Mouse (Mus musculus): ENCODE data around the gene Zmynd19. TPM values are rescaled to one million over a fixed set of nuclear protein-coding genes. Genes with fewer than 3 reads are reported as not detected.
"Not testable (repeated sequence)": the region's sequence is repeated elsewhere in the genome, so short reads cannot be mapped to it uniquely, and the experiment has no call there.

Gene Zmynd19
- polyA plus RNA-seq, 1 experiment = 12.0 TPM

DNA sequence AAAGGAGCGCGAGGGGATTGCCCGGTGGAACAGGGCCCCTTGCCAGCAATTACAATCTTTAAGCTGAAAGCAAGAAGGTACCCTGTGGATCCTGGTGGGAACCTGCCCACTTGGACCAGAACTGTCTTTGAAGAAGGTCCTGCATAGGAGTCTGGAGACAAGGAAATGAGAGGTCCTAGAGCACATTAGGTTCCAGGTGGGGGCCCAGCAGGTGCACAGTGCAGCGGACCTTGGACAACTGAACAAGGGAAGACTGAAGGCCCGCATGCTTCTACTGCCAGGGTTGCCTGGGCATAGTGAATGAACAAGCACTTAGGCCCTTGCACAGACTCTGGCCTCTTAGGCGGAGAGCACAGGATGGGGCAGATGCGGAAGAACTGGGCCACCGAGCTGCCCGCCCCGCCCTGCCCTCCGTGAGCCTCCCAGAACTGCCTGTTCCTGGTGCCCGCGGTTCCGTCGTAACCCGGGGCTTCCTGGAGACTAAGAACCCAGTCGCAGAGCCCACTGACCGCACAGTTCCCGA is 15.1 kb upstream of the Zmynd19 start:
- DNase-seq (ENCODE audit: low read depth, low spot score) = no peak
- WGBS = 2% methylated on average over 19 of the region's 19 CpGs

DNA sequence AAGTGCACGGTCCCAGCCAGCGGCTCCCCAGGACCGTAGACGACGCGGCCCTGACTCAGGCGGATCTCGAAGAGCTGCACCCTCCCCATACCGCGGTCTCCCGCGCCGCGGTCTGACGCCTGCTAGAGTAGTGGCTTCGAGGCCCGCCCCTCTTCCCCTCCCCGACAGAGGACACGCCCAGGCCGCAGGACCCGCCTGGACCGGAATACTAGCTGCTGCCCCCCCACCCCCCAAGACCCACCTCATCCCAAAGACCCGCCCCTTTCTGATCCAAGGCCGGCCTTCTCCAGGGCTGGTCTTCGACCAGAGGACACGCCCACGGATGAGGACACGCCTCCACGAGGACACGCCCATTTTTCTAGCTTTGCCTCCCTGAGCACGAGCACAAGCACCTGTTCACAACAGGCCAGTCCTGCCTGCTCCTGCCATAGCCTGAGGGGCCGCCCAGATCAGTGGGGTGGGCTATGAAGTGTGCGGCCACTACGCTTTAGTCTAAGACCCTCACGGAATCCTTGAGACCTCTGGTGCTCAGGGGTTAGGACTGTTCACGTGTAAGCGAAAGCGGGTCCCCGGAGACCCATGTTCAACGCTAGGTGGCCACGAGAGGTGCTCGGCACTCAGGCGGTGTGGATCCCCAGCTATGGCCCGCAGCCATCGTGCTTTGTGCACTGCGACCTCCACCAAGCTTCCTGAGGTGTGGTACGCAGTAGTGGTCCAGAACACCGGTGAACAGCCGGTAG is 14.4 kb upstream of the Zmynd19 start, which contains the start of gene Arrdc1:
Gene Arrdc1 (minus strand): TSS at position 196 of the 740 bp plus-strand sequence.
- 1% methylated on average over 49 of the region's 49 CpGs for WGBS
- DNase-seq (ENCODE audit: low read depth, low spot score) = peak; percentile 95

DNA sequence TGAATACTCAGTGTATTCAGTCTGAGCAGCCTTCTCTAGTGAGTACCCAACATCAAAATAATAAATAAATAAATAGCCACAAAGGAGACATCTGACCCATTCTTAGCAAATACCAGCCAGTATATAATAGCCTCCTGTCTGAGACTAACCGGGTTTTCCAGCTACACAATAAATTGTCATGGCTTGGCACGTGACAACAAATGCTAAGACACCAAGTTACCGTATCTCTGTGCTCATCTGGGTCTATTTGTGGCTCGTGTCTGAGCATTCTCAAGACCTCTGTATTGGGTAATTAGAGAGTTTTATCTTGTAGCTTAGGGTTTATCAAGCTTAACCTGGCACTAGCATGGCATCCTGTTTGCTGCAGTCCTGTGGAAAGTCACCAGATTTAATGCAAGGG is 7.5 kb upstream of the Zmynd19 start:
- DNase-seq (ENCODE audit: low read depth, low spot score) = no peak
- WGBS = 70% methylated on average over 4 of the region's 4 CpGs

DNA sequence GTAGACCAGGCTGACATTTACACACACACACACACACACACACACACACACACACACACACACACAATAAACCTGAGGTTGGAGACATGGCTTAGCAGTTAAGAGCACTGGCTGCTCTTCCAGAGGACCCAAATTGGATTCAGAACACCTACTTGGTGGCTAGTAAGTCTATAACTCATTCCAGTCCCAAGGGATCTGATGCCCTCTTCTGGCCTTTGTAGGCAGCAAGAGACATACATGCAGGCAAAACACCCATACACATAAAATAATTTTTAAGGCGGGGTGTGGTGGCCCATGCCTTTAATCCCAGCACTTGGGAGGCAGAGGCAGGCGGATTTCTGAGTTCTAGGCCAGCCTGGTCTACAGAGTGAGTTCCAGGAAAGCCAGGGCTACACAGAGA is 5.3 kb upstream of the Zmynd19 start:
- WGBS = 38% methylated on average over 2 of the region's 2 CpGs
- not testable (repeated sequence) for DNase-seq (ENCODE audit: low read depth, low spot score)

DNA sequence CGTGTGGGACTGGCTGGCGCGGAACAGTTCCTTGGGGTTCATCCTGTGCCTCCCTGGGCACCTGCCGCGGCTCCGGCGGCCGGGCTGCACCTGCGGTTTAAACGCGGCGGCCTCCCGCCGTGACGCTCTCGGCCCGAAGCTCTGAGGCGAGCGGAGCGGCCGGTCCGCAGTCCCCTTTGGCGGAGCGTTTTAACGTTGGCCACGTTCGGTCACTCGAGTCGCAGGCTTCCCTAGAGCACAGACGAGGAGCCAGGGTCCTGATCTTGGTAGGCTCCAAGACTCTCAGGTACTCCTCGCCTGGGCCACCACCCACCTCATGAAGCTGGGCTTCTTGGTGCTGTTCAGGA is 570 bp downstream of the Zmynd19 start:
- 2% methylated on average over 31 of the region's 31 CpGs for WGBS
- no peak for DNase-seq (ENCODE audit: low read depth, low spot score)

DNA sequence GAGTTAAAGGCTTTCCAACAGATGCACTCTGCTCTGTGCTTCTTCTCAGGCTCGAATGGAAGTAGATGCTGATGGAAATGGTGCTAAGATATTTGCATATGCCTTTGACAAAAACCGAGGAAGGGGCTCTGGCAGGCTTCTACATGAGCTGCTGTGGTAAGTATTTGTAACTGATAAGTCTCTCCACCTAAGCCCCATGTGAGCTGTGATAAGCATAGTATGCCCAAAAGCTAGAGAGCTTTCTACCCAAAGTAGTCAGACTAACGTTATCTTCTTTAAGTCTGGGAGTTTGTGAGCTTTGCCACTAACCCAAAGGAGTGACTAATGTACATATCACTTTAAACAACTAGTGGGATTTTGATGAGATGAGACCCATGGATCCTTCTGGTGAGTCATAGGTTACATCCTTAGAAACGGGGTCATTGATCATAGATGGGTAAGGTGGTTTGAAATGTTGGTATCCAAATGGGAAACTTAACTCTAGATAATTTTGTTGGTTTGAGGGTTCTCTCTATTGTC is 3.0 kb downstream of the Zmynd19 start:
- no peak for DNase-seq (ENCODE audit: low read depth, low spot score)
- WGBS = 87% methylated on average over 4 of the region's 4 CpGs

DNA sequence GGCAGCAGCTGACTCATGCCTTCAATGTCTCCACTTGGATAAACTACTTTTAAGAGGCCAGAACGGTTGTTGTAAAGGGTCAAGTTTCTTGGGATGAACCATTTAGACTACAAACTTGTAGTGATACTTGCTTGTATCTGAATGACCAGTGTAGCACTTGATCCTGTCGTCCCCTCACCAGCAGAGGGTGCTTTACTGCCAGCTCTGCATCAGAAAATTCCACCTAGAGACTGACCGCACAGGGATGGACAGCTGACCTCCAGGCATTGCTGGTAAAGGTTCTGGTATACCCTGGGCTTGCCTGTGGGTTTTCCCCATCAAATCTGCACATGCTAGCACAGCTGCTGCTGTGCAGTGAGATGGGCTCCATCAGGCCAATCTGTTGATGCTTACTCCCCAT is 11.3 kb downstream of the Zmynd19 start:
- 21% methylated on average over 3 of the region's 3 CpGs for WGBS
- no peak for DNase-seq (ENCODE audit: low read depth, low spot score)

DNA sequence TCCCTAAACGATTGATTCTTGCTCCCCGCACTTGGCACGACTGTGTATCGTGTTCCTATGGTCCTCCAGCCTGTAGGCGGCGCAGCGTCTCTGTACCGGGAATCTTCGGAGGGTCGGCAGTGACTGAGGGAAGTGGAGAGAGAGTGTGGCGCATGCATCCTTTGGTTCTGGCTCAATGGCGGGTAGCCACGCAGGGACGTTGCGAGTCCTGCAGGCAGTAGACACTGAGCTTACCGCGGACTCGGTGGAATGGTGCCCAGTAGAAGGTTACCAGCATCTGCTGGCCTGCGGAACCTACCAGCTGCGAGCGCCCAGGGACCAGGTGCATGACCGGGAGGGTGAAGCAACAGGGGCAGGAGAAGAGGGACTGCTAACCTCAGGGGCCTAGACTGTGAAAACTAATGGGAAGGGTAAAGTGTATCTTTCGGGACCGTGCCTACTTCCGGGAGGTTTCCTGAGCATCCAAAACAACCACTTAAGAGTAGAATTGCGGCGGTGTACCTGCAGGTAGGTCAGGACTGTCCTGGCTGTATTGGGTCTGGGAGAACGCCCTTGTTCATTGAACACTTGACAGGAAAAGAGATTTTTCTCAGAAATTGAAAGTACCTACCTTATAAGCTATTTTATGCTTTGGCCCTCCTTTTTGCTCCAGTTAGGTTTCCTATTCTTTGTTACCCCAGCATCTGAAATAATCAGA is 12.9 kb downstream of the Zmynd19 start, which contains the start of gene Dph7:
Gene Dph7 (plus strand): TSS at position 97 of the 697 bp plus-strand sequence.
- DNase-seq (ENCODE audit: low read depth, low spot score) = peak; percentile 67
- under 1% methylated on average over 28 of the region's 28 CpGs for WGBS

DNA sequence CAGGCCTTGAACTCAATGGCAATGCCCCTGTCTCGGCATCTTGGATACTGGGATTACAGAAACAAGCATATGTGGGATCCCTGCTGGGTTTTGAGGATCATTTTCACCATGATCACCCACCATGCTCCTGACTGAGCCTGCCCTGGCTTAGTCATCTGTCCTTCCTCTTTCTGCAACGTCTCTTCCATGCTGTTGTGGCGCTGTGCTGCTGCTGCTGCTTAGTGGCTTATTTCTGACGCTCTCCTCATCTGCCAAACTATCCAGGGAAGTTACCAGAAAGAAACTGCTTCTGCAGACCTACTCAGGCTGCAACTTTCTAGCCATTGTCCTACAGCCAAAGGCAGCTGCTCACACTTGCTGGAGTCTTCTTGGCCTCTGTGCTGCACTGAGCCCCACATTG is 20.8 kb downstream of the Zmynd19 start:
- DNase-seq (ENCODE audit: low read depth, low spot score) = no peak
- 77% methylated on average over 4 of the region's 4 CpGs for WGBS

DNA sequence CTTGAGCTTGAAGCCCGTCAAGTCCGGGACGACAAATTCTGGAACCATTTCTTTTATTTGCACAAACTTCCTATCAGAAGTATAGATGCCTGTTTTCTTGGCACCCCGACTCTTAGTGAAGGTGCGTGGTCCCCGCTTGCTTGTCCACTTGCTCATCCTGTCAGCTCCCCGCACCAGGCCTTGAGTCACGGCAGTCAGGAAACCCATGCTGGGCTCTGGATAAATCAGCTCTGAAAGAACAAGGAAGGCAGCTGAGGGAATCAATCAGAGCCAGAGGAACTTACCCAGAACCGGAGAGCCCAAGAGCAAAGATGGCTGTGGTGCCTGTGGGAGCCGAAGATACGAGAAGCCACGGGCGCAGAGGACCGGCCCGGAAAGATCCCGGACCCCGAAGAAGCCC is 24.9 kb downstream of the Zmynd19 start:
- DNase-seq (ENCODE audit: low read depth, low spot score) = not testable (repeated sequence)
- under 1% methylated on average over 17 of the region's 17 CpGs for WGBS

DNA sequence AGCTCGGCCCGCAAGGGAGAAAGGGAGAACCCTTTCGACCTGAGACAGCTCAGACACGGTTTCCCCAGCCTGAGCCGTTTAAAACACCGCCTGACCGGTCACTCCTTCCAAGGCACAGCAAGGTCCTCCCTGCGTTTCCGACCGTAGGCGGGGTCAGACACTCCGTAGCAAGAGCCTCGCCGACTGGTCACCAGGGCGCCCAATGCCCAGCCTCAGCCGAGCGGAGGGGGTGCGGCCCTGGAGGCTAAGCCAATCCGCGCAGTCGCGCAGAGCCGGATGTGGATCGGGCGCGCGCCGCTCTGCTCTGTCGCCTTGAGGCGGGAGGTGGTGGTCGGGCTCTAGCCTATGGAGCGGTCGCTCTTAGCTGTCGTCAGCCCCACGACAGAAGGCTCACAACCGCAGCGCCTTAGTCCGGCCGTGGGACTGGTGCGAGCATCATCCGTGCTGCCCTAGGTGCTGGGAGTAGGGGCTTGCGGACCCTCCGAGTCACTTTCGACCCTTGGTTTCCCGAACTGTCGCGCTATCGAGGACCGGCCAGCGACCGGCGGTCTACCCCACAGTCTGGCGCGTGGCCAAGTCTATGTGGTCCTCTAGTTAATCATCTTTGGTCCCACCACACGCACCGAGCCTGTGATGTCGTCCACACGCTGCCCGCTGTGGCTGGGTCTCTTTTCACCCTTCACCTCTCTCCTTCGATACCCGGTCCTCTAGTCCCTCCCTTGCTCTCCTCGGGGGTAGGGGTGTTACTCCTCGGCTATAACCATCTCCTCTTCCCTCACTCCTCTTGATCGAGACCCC is 25.5 kb downstream of the Zmynd19 start, which contains the start of gene Mrpl41:
Gene Mrpl41 (minus strand): TSS at position 193 of the 798 bp plus-strand sequence.
- DNase-seq (ENCODE audit: low read depth, low spot score) = peak; percentile 76
- under 1% methylated on average over 64 of the region's 64 CpGs for WGBS

DNA sequence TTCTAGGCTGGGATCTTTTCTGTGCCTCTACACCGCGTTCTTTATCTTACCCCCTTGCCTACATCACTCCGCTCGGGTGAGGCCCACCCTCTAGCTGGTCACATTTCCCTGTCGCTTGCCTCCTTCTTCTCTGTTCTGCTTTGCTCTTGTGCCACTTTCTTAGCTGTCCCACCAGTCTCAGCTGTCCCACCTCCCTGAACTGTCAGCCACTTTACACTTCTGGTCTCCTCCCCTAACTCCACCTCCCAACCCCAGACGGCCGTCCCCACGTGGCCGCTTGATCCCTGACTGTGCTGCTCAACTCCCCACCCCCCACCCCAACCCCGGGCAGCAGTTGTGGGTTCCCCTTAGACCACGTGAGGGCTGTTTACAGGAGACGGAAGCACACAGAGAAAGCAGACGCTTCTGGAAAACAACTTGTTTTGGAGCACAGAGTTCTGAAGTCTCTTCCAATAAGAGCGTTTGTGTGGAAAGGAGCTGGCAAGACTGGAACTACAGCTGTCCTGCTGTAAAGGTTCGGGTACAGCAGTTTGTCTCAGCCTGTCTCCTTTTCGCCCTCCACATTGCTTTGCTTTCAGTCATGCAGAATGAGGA is 26.2 kb downstream of the Zmynd19 start, which contains the start of gene Pnpla7:
Gene Pnpla7 (plus strand): TSS at position 330 of the 594 bp plus-strand sequence.
- 2% methylated on average over 16 of the region's 16 CpGs for WGBS

DNA sequence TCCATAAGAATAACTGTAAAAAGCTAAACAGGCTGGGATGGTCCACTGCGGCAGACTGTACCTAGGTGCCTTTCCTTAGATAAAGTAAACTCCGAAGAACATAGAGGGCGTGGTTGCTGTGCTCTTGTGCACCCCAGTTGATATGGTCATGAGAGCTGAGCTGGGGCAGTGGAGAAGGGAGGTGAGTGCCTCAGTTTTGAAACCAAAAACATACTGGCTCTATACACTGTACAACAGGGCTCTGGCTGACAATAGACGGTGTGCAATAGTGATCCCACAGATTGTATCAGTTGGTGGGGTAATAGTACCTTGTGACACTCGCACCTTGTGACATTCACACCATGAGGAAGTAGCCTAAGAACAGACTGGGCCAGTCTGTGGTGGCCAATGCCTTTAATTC is 27.4 kb downstream of the Zmynd19 start:
- no peak for DNase-seq (ENCODE audit: low read depth, low spot score)
- WGBS = 64% methylated on average over 5 of the region's 5 CpGs

More for the DNA sequence above, 26.2 kb downstream of the Zmynd19 start, which contains the start of gene Pnpla7:
- peak; percentile 58 for DNase-seq (ENCODE audit: low read depth, low spot score)

DNA sequence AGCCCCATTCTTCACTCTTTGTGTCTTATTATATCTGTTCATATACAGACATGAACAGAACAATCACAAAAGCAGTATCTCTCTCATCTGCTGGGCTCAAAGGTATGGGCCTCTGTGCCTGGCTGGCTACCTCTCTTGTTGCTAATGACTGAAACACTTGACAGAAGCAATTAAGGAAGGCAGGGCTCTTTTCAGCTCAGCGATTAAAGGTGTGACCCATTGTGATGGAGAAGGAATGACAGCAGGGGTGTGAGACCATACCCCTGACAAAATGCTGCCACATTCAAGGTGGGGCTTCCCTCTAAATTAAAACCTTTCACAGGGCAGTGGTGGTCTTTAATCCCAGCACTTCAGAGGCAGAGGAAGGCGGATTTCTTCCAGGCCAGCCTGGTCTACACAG is 38.2 kb downstream of the Zmynd19 start:
- no peak for DNase-seq (ENCODE audit: low read depth, low spot score)
- WGBS = 63% methylated on average over 2 of the region's 2 CpGs

DNA sequence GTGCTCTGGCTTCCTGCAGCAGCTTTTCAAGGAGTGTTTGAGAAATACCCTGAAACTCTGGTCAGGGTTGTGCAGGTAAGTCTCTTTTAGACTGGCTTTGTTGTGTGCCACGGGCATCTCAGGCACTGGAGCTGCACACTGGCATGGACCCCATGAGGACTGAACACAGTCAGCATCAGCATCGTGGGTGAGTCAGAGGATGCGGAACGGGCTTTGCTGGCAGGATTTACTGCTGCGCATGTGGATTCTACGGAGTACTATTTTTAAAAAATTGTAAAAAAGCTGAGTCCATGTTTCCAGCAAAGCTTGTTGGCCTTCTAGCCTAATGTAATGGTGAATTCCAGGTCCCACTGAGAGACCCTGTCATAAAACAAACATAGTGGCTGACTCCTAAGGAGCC is 45.7 kb downstream of the Zmynd19 start:
- 93% methylated on average over 6 of the region's 6 CpGs for WGBS
- DNase-seq (ENCODE audit: low read depth, low spot score) = no peak

DNA sequence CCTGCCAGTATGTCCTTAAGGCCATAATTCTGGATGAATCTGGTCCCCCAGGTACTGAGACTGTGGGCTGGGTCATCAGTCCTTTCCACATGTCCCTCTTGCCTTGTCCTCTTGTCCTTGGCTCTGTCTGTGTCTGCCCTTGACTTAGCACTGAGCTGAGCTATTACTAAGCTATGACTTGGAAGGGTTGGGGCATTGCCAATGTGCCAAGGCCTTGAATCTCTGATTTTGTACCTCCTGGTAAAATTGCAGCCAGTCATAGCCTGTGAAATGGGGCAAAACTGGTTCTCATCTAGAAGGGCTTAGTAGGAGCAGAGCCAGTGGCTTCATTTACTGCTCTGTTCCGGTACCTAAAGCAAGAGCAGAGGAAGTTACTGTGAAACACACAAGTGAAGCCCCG is 46.9 kb downstream of the Zmynd19 start:
- DNase-seq (ENCODE audit: low read depth, low spot score) = no peak
- 93% methylated on average over 2 of the region's 2 CpGs for WGBS

DNA sequence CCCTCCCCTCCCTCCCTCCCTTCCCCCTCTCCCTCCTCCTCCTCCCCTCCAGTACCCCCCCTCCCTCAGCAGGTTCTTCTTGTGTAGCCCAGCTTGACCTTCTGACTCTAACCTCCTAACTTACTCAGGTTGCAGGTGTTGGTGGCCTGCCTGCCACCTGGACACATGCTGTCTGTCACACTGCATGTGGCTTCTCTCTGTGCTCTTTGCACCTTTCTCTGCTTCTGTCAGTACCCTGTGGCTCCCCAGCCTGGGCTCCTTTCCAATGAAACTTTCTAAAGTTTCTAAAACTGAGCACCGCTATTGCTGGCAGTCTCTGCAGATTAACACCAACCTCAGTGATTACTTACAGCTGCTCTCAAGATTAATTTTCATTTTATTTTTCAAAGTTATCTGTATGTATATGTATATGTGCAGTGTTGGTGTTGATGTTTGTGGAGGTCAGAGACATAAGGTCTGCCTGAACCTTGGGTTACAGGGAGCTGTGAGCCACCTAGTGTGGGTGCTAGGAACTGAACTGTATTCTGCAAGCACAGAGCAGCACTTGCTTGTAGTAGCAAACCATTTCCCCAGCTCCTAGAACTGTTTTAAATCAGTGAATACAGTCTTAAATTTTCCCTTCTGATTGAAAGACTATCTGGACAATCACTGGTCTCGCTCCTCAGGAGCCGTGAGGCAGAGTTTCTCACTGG is 51.1 kb downstream of the Zmynd19 start:
- no peak for DNase-seq (ENCODE audit: low read depth, low spot score)
- WGBS = 84% methylated on average over 3 of the region's 3 CpGs

DNA sequence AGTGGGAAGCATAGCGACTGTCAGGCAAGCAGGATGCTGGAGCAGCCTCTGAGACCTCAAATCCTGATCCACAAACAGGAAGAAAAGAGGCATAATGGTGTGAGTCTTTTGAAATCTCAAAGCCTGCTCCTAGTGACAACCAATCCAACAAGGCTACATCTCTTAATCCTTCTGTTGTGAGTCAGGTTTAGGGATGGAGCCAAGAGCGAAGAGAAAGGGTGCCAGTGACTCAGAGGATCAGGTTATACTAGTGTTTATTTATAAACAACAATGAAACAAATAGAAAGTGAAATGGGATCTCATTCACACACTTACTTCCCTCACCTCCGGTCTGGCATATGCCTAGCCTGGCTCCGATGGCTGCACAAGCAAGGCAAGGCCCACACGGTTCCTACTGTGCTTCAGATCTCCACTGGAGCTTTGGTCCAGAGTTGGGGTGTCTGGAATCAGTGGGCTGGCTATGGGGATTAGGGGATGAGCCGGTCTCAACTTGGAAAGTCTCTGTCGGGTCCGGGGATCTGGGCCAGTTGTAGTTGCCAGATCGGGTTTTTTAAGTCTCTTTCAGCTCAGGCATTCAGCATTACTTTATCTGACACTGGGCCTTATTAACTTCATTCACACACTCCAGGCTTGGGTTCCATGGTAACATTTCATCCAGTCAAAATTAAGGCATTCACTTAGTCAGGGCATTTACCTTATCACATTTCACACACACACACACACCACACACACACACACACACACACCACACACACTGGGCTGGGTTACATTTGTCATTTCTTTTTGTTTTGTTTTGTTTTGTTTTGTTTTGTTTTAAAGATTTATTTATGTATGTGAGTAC is 54.6 kb downstream of the Zmynd19 start:
- DNase-seq (ENCODE audit: low read depth, low spot score) = no peak
- 89% methylated on average over 9 of the region's 9 CpGs for WGBS

Measured in large intestine, adult 2 months (tissue).